Mouse (Mus musculus): ENCODE measurements at regions not wholly inside any gene's neighbourhood (a gene's known extent, or its start where the extent isn't known, plus 50 kb on each side); places are given as distances from the start of the nearest gene placed in this dataset.

DNA sequence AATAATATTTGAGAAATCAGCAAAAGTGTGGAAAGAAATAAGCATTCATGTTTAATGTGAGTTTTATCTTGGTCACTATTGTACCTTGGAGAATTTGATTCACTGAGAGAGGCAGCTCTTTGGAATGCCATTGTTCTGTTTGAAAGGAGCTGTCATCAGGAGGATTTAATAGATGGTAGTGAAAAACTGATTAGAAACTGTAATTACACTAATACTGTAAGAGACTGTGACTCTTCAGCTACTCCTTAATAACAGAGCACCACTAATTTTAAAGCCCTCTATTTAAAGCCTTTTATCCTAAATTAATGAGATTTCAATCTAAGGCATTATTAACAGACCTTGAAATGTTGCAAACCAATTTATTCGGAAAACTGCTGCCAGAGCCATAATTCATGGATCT is 126.1 kb upstream of the Rspo3 start:
- DNase-seq (ENCODE audit: low read depth in 3 of 3, low spot score in 3 of 3) = no peak
- no peak overlapping the region for H3K4me3 ChIP-seq (ENCODE audit: insufficient read depth in 1 of 2, low read depth in 2 of 2, low read length in 2 of 2)
- no peaks in the 10 kb centered on the region for H3K9me3 ChIP-seq (ENCODE audit: control insufficient read depth, low read length)
- no peaks in the 10 kb centered on the region for H3K36me3 ChIP-seq (replicated peaks; ENCODE audit: control insufficient read depth, insufficient read depth, low read depth)
- H3K4me1 ChIP-seq (replicated peaks; ENCODE audit: control insufficient read depth in 2 of 2, insufficient read depth in 2 of 2, low read length in 1 of 2) = no peaks in the 10 kb centered on the region
- H3K27me3 ChIP-seq (ENCODE audit: control insufficient read depth, insufficient read depth, low read length) = no peaks in the 10 kb centered on the region
- TF ChIP-seq EP300 (IDR thresholded peaks at IDR 0.05; ENCODE audit: low read depth) (no peak), CTCF (IDR thresholded peaks at IDR 0.05; ENCODE audit: low read depth) (no peak)
- H3K4me2 ChIP-seq (ENCODE audit: low read depth) = no peak overlapping the region
- H3K27ac ChIP-seq = no peak overlapping the region
- ATAC-seq (ENCODE audit: insufficient read depth) = no peak
- no peak overlapping the region for H3K9ac ChIP-seq (replicated peaks)
- whole genome bisulfite sequencing (ENCODE audit: insufficient replicate concordance) = 65% methylated on average over 1 of the region's 1 CpGs

DNA sequence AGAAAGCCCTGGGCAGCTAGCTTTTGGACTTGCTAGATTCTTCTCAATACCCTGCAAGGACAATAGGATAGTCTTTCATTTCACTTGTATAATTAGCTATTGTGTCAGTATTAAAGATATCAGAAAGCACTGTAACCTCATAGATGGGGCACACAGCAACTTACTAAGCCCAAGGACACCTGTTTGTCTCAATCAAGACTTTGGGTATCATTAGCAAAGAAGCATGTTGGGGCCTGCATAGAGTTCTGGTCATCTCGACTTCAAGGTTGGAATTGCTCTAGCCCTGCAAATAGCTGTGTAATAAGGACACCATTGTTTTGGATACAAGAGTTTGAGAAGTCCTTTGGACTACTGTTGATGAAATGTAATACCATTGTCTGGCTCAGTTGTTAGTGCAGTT is 104.6 kb upstream of the Rspo3 start:
- Histone ChIP-seq H3K36me3 (replicated peaks; ENCODE audit: control insufficient read depth, insufficient read depth, low read depth) (no peaks in the 10 kb centered on the region), H3K9ac (replicated peaks) (no peak overlapping the region), H3K4me1 (replicated peaks; ENCODE audit: control insufficient read depth in 2 of 2, insufficient read depth in 2 of 2, low read length in 1 of 2) (no peaks in the 10 kb centered on the region), H3K4me2 (ENCODE audit: low read depth) (no peak overlapping the region), H3K27me3 (ENCODE audit: control insufficient read depth, insufficient read depth, low read length) (no peaks in the 10 kb centered on the region), H3K4me3 (ENCODE audit: insufficient read depth in 1 of 2, low read depth in 2 of 2, low read length in 2 of 2) (no peak overlapping the region), H3K27ac (no peak overlapping the region), H3K9me3 (ENCODE audit: control insufficient read depth, low read length) (no peaks in the 10 kb centered on the region)
- TF ChIP-seq CTCF (IDR thresholded peaks at IDR 0.05; ENCODE audit: low read depth) (no peak), EP300 (IDR thresholded peaks at IDR 0.05; ENCODE audit: low read depth) (no peak)
- 31% methylated on average over 1 of the region's 1 CpGs for WGBS (ENCODE audit: insufficient replicate concordance)
- DNase-seq (ENCODE audit: low read depth in 3 of 3, low spot score in 3 of 3) = no peak
- no peak for ATAC-seq (ENCODE audit: insufficient read depth)

DNA sequence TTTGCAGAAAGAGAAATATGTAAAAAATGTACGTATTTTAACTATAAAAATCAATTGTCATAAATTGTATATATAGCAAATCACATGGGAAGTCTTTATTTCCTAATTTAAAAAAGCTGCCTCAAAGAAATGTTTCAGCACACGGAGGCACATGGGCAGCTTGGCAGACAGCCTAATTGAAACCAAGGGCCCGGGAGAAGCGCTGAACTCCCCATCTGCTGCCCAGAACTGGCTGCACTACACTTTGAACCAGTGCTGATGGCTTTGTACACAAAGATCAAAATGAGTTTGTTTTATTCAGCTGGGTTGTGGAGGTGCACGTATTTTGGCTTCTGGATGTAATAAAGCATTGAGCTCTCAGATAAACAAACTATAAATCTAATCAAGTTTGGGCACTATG is 100.2 kb upstream of the Rspo3 start:
- no peak for TF ChIP-seq CTCF (IDR thresholded peaks at IDR 0.05; ENCODE audit: low read depth)
- TF ChIP-seq EP300 (IDR thresholded peaks at IDR 0.05; ENCODE audit: low read depth) = no peak
- Histone ChIP-seq H3K9me3 (ENCODE audit: control insufficient read depth, low read length) (no peaks in the 10 kb centered on the region), H3K4me3 (ENCODE audit: insufficient read depth in 1 of 2, low read depth in 2 of 2, low read length in 2 of 2) (no peak overlapping the region), H3K9ac (replicated peaks) (no peak overlapping the region), H3K27me3 (ENCODE audit: control insufficient read depth, insufficient read depth, low read length) (no peaks in the 10 kb centered on the region), H3K27ac (no peak overlapping the region), H3K4me1 (replicated peaks; ENCODE audit: control insufficient read depth in 2 of 2, insufficient read depth in 2 of 2, low read length in 1 of 2) (no peaks in the 10 kb centered on the region), H3K4me2 (ENCODE audit: low read depth) (no peak overlapping the region), H3K36me3 (replicated peaks; ENCODE audit: control insufficient read depth, insufficient read depth, low read depth) (no peaks in the 10 kb centered on the region)
- no peak for DNase-seq (ENCODE audit: low read depth in 3 of 3, low spot score in 3 of 3)
- 55% methylated on average over 5 of the region's 5 CpGs for WGBS (ENCODE audit: insufficient replicate concordance)
- ATAC-seq (ENCODE audit: insufficient read depth) = no peak

DNA sequence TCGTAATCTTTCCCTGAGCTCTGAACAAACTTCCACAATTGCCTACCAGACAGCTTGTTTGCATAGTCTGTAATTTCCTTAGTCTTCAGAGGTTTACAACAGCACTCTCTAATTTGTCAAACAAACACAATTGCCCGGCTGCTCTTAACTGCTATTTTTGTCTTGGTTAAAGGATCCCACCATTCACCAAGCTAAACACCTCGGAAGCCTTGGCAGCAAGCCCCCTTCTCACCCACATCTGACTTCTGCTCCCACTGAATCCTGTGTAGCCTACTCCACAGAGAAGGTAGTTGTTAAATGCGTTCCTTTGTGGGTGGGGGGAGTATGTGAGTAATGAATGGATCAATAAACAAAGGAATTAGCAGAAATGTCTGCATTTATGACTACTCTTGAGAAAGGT is 59.8 kb upstream of the Rspo3 start:
- DNase-seq (ENCODE audit: low read depth in 3 of 3, low spot score in 3 of 3) (no peak), ATAC-seq (ENCODE audit: insufficient read depth) (no peak)
- Histone ChIP-seq H3K4me2 (ENCODE audit: low read depth) (no peak overlapping the region), H3K27me3 (ENCODE audit: control insufficient read depth, insufficient read depth, low read length) (no peaks in the 10 kb centered on the region), H3K27ac (no peak overlapping the region), H3K4me1 (replicated peaks; ENCODE audit: control insufficient read depth in 2 of 2, insufficient read depth in 2 of 2, low read length in 1 of 2) (no peaks in the 10 kb centered on the region), H3K36me3 (replicated peaks; ENCODE audit: control insufficient read depth, insufficient read depth, low read depth) (no peaks in the 10 kb centered on the region), H3K9me3 (ENCODE audit: control insufficient read depth, low read length) (no peaks in the 10 kb centered on the region), H3K4me3 (ENCODE audit: insufficient read depth in 1 of 2, low read depth in 2 of 2, low read length in 2 of 2) (no peak overlapping the region), H3K9ac (replicated peaks) (no peak overlapping the region)
- 23% methylated on average over 4 of the region's 4 CpGs for WGBS (ENCODE audit: insufficient replicate concordance)
- no peak for TF ChIP-seq CTCF (IDR thresholded peaks at IDR 0.05; ENCODE audit: low read depth)
- no peak for TF ChIP-seq EP300 (IDR thresholded peaks at IDR 0.05; ENCODE audit: low read depth)

DNA sequence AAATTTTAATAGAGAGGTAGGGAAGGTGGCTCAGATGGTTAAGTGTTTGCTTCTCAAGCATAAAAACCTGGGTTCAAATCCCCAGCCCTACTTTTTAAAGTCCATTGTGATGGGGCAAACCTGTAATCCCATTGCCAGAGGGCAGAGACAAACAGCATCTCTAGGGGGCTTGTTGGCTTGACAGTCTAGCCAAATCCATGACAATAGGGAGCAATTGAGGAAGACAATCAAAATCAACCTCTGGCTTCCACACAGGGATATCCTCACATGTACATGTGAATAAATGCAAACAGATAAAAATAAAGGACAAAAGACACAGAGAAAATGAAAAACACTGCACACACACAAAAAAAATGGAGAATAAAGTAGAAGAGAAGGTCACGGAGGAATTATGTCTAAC is 59.3 kb upstream of the Rspo3 start:
- Histone ChIP-seq H3K4me1 (replicated peaks; ENCODE audit: control insufficient read depth in 2 of 2, insufficient read depth in 2 of 2, low read length in 1 of 2) (no peaks in the 10 kb centered on the region), H3K27me3 (ENCODE audit: control insufficient read depth, insufficient read depth, low read length) (no peaks in the 10 kb centered on the region), H3K36me3 (replicated peaks; ENCODE audit: control insufficient read depth, insufficient read depth, low read depth) (no peaks in the 10 kb centered on the region), H3K4me3 (ENCODE audit: insufficient read depth in 1 of 2, low read depth in 2 of 2, low read length in 2 of 2) (no peak overlapping the region), H3K27ac (no peak overlapping the region), H3K9ac (replicated peaks) (no peak overlapping the region), H3K9me3 (ENCODE audit: control insufficient read depth, low read length) (no peaks in the 10 kb centered on the region), H3K4me2 (ENCODE audit: low read depth) (no peak overlapping the region)
- TF ChIP-seq CTCF (IDR thresholded peaks at IDR 0.05; ENCODE audit: low read depth) = no peak
- TF ChIP-seq EP300 (IDR thresholded peaks at IDR 0.05; ENCODE audit: low read depth) = no peak
- WGBS (ENCODE audit: insufficient replicate concordance) = 64% methylated on average over 1 of the region's 1 CpGs
- ATAC-seq (ENCODE audit: insufficient read depth) (no peak), DNase-seq (ENCODE audit: low read depth in 3 of 3, low spot score in 3 of 3) (no peak)

DNA sequence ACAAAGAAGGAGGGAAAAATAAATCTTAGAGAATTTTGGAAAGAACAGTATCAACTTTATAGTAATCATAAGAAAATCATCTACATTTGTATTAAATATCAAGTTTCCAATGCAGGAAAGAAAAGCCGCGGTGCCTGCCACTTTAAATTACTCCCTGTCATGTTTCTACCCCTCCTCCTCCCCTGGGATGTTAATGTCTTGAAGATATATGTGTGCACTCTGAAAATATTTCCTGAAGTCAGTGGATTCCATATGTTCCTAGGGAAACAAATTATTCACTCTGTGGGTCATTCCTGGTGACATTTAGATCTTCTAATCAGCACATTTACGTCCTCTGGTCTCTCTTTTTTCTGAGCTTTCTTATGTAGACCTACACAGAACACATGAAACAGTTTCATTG is 57.2 kb upstream of the Rspo3 start:
- H3K27ac ChIP-seq = no peak overlapping the region

More for the DNA sequence above, 57.2 kb upstream of the Rspo3 start:
- Histone ChIP-seq H3K4me3 (ENCODE audit: insufficient read depth in 1 of 2, low read depth in 2 of 2, low read length in 2 of 2) (no peak overlapping the region), H3K27me3 (ENCODE audit: control insufficient read depth, insufficient read depth, low read length) (no peaks in the 10 kb centered on the region), H3K9me3 (ENCODE audit: control insufficient read depth, low read length) (no peaks in the 10 kb centered on the region), H3K9ac (replicated peaks) (no peak overlapping the region), H3K4me1 (replicated peaks; ENCODE audit: control insufficient read depth in 2 of 2, insufficient read depth in 2 of 2, low read length in 1 of 2) (no peaks in the 10 kb centered on the region), H3K36me3 (replicated peaks; ENCODE audit: control insufficient read depth, insufficient read depth, low read depth) (no peaks in the 10 kb centered on the region), H3K4me2 (ENCODE audit: low read depth) (no peak overlapping the region)
- 58% methylated on average over 3 of the region's 3 CpGs for WGBS (ENCODE audit: insufficient replicate concordance)
- no peak for DNase-seq (ENCODE audit: low read depth in 3 of 3, low spot score in 3 of 3)
- no peak for TF ChIP-seq EP300 (IDR thresholded peaks at IDR 0.05; ENCODE audit: low read depth)
- no peak for TF ChIP-seq CTCF (IDR thresholded peaks at IDR 0.05; ENCODE audit: low read depth)
- ATAC-seq (ENCODE audit: insufficient read depth) = no peak
